Mouse (Mus musculus) lung, embryonic 14.5 days (tissue): ENCODE measurements at regions not wholly inside any gene's neighbourhood (a gene's known extent, or its start where the extent isn't known, plus 50 kb on each side); places are given as distances from the start of the nearest gene placed in this dataset.

Source experiments
- ATAC-seq: fragments of 200-750 bp; cut with Nextera tagmentation; 2 replicates; pipeline ENCODE4 v1.8.0; 2017; ENCODE audit warnings: mild to moderate bottlenecking, moderate TSS enrichment, moderate library complexity; ENCODE audit not compliant: insufficient read depth
- DNase-seq: peaks from one replicate; pipeline ENCODE4 v3.0.0-alpha.2; 2015
- H3K27ac ChIP-seq: fragments of 300-500 bp; sonication (generic); 2 replicates; pipeline ENCODE4 v1.5.1; 2014; ENCODE audit warnings: low read depth, mild to moderate bottlenecking, moderate library complexity
- H3K27me3 ChIP-seq: fragments of 300-500 bp; sonication (generic); 2 replicates; pipeline ENCODE4 v1.6.1; 2014; ENCODE audit warnings: low read length, control low read depth; ENCODE audit not compliant: insufficient read depth
- H3K36me3 ChIP-seq: fragments of 300-500 bp; sonication (generic); 2 replicates; pipeline ENCODE4 v1.6.1; 2014; ENCODE audit warnings: control low read depth; ENCODE audit not compliant: insufficient read depth
- H3K4me1 ChIP-seq: fragments of 300-500 bp; sonication (generic); 2 replicates; pipeline ENCODE4 v1.6.1; 2014; ENCODE audit warnings: antibody characterized with exemption, control low read depth; ENCODE audit not compliant: insufficient read depth
- H3K4me2 ChIP-seq: fragments of 300-500 bp; sonication (generic); 2 replicates; pipeline ENCODE4 v1.6.1; 2014; ENCODE audit warnings: mild to moderate bottlenecking
- H3K4me3 ChIP-seq: fragments of 300-500 bp; sonication (generic); 2 replicates; pipeline ENCODE4 v1.5.1; 2014; ENCODE audit warnings: low read depth, low read length
- H3K9ac ChIP-seq: fragments of 300-500 bp; sonication (generic); 2 replicates; pipeline ENCODE4 v1.6.1; 2014
- H3K9me3 ChIP-seq: fragments of 300-500 bp; sonication (generic); 2 replicates; pipeline ENCODE4 v1.6.1; 2016; ENCODE audit warnings: low read depth, low read length, control low read depth
- CTCF ChIP-seq: IDR thresholded peaks from 2 replicates; pipeline ENCODE4 v1.5.1; 2016; ENCODE audit warnings: antibody characterized with exemption, low read depth
- WGBS: fragments of 180-500 bp; shearing (Covaris S2); extraction: QIAGEN DNeasy Blood & Tissue Kit; methylation state at CpG from one replicate; pipeline ENCODE4 v1.1.7; 2014; 5-methylcytosine and 5-hydroxymethylcytosine counted together

GRCm38 (mm10) chr17:93523406-93523805 is 324.6 kb downstream of the Adcyap1 start:
- no peak overlapping the region for H3K27ac ChIP-seq
- no peaks in the 10 kb centered on the region for H3K36me3 ChIP-seq
- no peaks in the 10 kb centered on the region for H3K9me3 ChIP-seq
- no peak for TF ChIP-seq CTCF
- DNase-seq (no peak), ATAC-seq (peak; percentile 73; the same call in 1 of the 2 replicates)
- no peaks in the 10 kb centered on the region for H3K4me1 ChIP-seq
- no peaks in the 10 kb centered on the region for H3K27me3 ChIP-seq
- H3K4me3 ChIP-seq = no peak overlapping the region
- no peak overlapping the region for H3K9ac ChIP-seq
- no peak overlapping the region for H3K4me2 ChIP-seq

GRCm38 (mm10) chr17:93525871-93526644 is 327.2 kb downstream of the Adcyap1 start:
- H3K27ac ChIP-seq = no peak overlapping the region
- ATAC-seq (no peak), DNase-seq (no peak)
- H3K9me3 ChIP-seq = no peaks in the 10 kb centered on the region
- H3K4me2 ChIP-seq = no peak overlapping the region
- no peak for TF ChIP-seq CTCF
- no peak overlapping the region for H3K4me3 ChIP-seq
- no peaks in the 10 kb centered on the region for H3K27me3 ChIP-seq
- H3K4me1 ChIP-seq = no peaks in the 10 kb centered on the region
- no peaks in the 10 kb centered on the region for H3K36me3 ChIP-seq
- H3K9ac ChIP-seq = no peak overlapping the region
- WGBS = 61% methylated on average over 2 of the region's 2 CpGs

GRCm38 (mm10) chr17:93532535-93532934 is 333.7 kb downstream of the Adcyap1 start:
- H3K27ac ChIP-seq = no peak overlapping the region
- H3K9ac ChIP-seq = no peak overlapping the region
- H3K9me3 ChIP-seq = no peaks in the 10 kb centered on the region
- no peaks in the 10 kb centered on the region for H3K27me3 ChIP-seq
- H3K4me2 ChIP-seq = no peak overlapping the region
- DNase-seq (no peak), ATAC-seq (no peak)
- peak; percentile 10; the same call in 1 of the 2 replicates for TF ChIP-seq CTCF
- no peak overlapping the region for H3K4me3 ChIP-seq
- H3K36me3 ChIP-seq = no peaks in the 10 kb centered on the region
- no peaks in the 10 kb centered on the region for H3K4me1 ChIP-seq

DNA sequence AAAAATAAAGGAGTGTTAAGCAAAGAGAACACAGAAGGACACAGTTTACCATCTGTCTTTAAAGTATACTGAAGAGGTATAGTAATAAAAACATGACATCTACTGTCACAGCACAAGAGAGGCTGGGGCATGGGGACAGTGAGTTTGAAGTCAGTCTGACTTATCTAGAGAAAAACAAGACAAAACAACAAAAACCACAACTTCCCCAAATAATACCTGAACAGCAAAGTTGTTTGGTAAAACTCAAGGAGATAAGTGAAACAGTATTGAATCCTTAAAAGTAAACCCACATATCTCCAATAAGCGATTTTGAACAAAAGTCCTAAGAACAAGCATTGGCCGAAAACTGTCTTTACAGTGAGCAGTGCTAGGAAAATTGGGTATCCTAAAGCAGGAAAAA is 336.1 kb downstream of the Adcyap1 start:
- H3K9ac ChIP-seq = no peak overlapping the region
- H3K27me3 ChIP-seq = no peaks in the 10 kb centered on the region
- no peaks in the 10 kb centered on the region for H3K4me1 ChIP-seq
- ATAC-seq (no peak), DNase-seq (no peak)
- H3K4me3 ChIP-seq = no peak overlapping the region
- no peak for TF ChIP-seq CTCF
- H3K4me2 ChIP-seq = no peak overlapping the region
- no peak overlapping the region for H3K27ac ChIP-seq
- no peaks in the 10 kb centered on the region for H3K9me3 ChIP-seq
- 83% methylated on average over 2 of the region's 2 CpGs for WGBS
- H3K36me3 ChIP-seq = no peaks in the 10 kb centered on the region

DNA sequence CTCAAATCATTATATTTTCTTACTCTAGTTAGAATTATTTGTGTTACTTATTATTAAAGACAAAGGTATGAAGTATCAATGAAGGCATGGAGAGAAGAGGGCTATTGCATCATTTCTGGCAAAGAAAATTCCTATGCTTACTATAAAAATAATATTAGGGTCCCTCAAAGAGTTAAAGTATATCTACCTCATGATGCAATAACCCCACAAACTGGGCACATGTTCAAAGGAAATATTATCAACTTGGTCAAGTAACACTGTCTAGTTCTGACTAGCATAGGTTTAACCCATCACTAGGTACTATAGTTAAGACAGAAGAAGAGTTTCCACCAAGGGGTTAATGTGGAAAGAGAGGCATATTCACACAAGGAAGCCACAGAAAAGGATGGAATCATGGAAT is 336.9 kb downstream of the Adcyap1 start:
- TF ChIP-seq CTCF = no peak

DNA sequence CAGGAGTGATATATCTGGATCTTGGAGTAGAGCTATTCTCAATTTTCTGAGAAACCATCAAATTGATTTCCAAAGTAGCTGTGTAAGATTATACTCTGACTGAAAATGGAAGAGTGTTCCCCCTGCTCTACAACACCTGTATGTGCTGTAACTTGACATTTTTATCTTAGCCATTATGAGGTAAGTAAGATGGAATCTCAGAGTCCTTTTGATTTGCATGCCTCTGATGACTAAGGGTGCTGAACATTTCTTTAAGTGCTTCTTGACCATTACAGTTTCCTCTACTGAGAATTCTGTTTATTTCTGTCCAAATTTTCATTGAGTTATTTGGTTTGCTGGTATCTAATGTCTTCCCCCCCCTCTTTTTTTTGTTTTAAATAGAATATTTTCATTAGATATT is 343.0 kb downstream of the Adcyap1 start:
- no peak overlapping the region for H3K9ac ChIP-seq
- no peaks in the 10 kb centered on the region for H3K9me3 ChIP-seq
- H3K27ac ChIP-seq = no peak overlapping the region
- no peak overlapping the region for H3K4me3 ChIP-seq
- ATAC-seq (no peak), DNase-seq (no peak)
- TF ChIP-seq CTCF = no peak
- no peaks in the 10 kb centered on the region for H3K4me1 ChIP-seq
- no peaks in the 10 kb centered on the region for H3K36me3 ChIP-seq
- no peaks in the 10 kb centered on the region for H3K27me3 ChIP-seq
- H3K4me2 ChIP-seq = no peak overlapping the region

More for the DNA sequence above, 336.9 kb downstream of the Adcyap1 start:
- Histone ChIP-seq H3K9me3 (no peaks in the 10 kb centered on the region), H3K4me3 (no peak overlapping the region), H3K27me3 (no peaks in the 10 kb centered on the region), H3K9ac (no peak overlapping the region), H3K4me2 (no peak overlapping the region), H3K36me3 (no peaks in the 10 kb centered on the region), H3K27ac (no peak overlapping the region), H3K4me1 (no peaks in the 10 kb centered on the region)
- ATAC-seq (no peak), DNase-seq (no peak)

DNA sequence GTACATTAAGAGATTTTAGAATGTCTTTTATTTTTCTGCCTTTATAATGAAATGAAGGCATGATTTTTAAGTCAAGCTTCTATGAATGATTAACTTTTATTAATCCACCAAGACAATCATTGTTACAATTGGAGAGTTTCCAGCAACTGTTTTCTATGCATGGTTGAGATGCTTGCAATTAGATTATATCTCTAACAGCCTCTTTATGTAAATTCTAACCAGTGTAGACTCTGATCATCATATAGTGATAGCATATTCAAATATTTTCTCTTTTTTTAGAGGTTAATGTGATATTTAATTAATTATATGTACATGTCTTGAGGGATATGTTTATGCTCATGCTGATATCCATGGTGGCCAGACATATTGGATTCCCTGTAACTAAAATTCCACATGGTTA is 351.5 kb downstream of the Adcyap1 start:
- DNase-seq (no peak), ATAC-seq (no peak)
- H3K4me3 ChIP-seq = no peak overlapping the region
- H3K27me3 ChIP-seq = no peaks in the 10 kb centered on the region
- TF ChIP-seq CTCF = no peak
- no peak overlapping the region for H3K4me2 ChIP-seq
- no peak overlapping the region for H3K9ac ChIP-seq
- no peaks in the 10 kb centered on the region for H3K36me3 ChIP-seq
- no peaks in the 10 kb centered on the region for H3K9me3 ChIP-seq
- H3K4me1 ChIP-seq = no peaks in the 10 kb centered on the region
- no peak overlapping the region for H3K27ac ChIP-seq

- Histone ChIP-seq H3K27me3 (no peaks in the 10 kb centered on the region), H3K4me2 (no peak overlapping the region), H3K27ac (no peak overlapping the region), H3K9ac (no peak overlapping the region), H3K9me3 (no peaks in the 10 kb centered on the region), H3K4me3 (no peak overlapping the region), H3K36me3 (no peaks in the 10 kb centered on the region), H3K4me1 (no peaks in the 10 kb centered on the region)
- no peak for ATAC-seq
- 31% methylated on average over 1 of the region's 1 CpGs for WGBS
- DNase-seq = no peak
- TF ChIP-seq CTCF = no peak
Observed at GRCm38 (mm10) chr17:93555872-93556271, 357.1 kb downstream of the Adcyap1 start.
